Mouse (Mus musculus) spleen, adult 2 months (tissue): Measurements from ENCODE around the gene Gm21969. TPM values are rescaled to one million over a fixed set of nuclear protein-coding genes. Genes with fewer than 3 reads are reported as not detected.

ENCODE experiments used
- DNase-seq, 2 experiments: peaks; one replicate each; pipeline versions ENCODE4 v3.0.0 to v3.0.0-alpha.2; 2012 to 2021; ENCODE audit warnings: low spot score in 2 of 2, low read depth in 1 of 2
- H3K27ac ChIP-seq: fragments of 200-500 bp; 2 replicates; pipeline ENCODE4 v1.5.1; 2012; ENCODE audit warnings: low read length, inconsistent platforms; ENCODE audit not compliant: insufficient read depth
- H3K27me3 ChIP-seq: fragments of 200-500 bp; 2 replicates; pipeline ENCODE4 v1.6.1; 2012; ENCODE audit warnings: mild to moderate bottlenecking, moderate library complexity, low read length, inconsistent platforms; ENCODE audit not compliant: control insufficient read depth, insufficient read depth
- H3K36me3 ChIP-seq: fragments of 200-500 bp; 2 replicates; pipeline ENCODE4 v1.6.1; 2012; ENCODE audit warnings: mild to moderate bottlenecking, low read length, inconsistent platforms; ENCODE audit not compliant: control insufficient read depth, insufficient read depth
- H3K4me1 ChIP-seq: fragments of 200-500 bp; 2 replicates; pipeline ENCODE4 v1.6.1; 2011; ENCODE audit warnings: inconsistent platforms; ENCODE audit not compliant: control insufficient read depth, insufficient read depth, insufficient read length
- H3K4me3 ChIP-seq: fragments of 200-500 bp; 2 replicates; pipeline ENCODE4 v1.5.1; 2011; ENCODE audit warnings: mild to moderate bottlenecking, inconsistent platforms; ENCODE audit not compliant: insufficient read depth, insufficient read length; ENCODE audit errors: extremely low read depth
- CTCF ChIP-seq: fragments of 200-500 bp; IDR thresholded peaks from 2 replicates; pipeline ENCODE4 v1.5.1; 2011; ENCODE audit warnings: mild to moderate bottlenecking, inconsistent platforms; ENCODE audit not compliant: insufficient read depth, insufficient read length, insufficient replicate concordance; ENCODE audit errors: extremely low read depth
- POLR2A ChIP-seq: fragments of 200-500 bp; IDR thresholded peaks from 2 replicates; pipeline ENCODE4 v1.6.1; 2011; ENCODE audit warnings: low read depth, low read length, inconsistent platforms
- WGBS: fragments of 180-500 bp; shearing (Covaris S2); methylation state at CpG from one replicate; pipeline ENCODE4 v1.1.7; 2018; 5-methylcytosine and 5-hydroxymethylcytosine counted together
- polyA plus RNA-seq: library from polyadenylated mRNA; depleted of rRNA; stranded (reverse); fragments of >200 nt; gene quantifications from 2 replicates; pipeline ENCODE4 v1.2.3, GENCODE M21; 2012

The Gm21969 gene
- polyA plus RNA-seq, 1 experiment: 0.01 TPM

GRCm38 (mm10) chr4:139646916-139647315 lies 43.9 kb downstream of the Gm21969 start:
- DNase-seq: no peak
- TF ChIP-seq POLR2A: no peak
- no peak for TF ChIP-seq CTCF
- Histone ChIP-seq H3K27ac (no peak overlapping the region), H3K27me3 (no peaks in the 10 kb centered on the region), H3K4me1 (no peaks in the 10 kb centered on the region), H3K4me3 (no peak overlapping the region), H3K36me3 (peaks cover 10% of the 10 kb centered on the region)
- 91% methylated on average over 7 of the region's 7 CpGs for WGBS

- Histone ChIP-seq H3K4me1 (no peaks in the 10 kb centered on the region), H3K27me3 (no peaks in the 10 kb centered on the region), H3K27ac (no peak overlapping the region), H3K4me3 (no peak overlapping the region), H3K36me3 (peaks cover 7% of the 10 kb centered on the region)
- WGBS: 80% methylated on average over 15 of the region's 15 CpGs
- no peak for DNase-seq
- TF ChIP-seq CTCF: no peak
- no peak for TF ChIP-seq POLR2A
Observed at GRCm38 (mm10) chr4:139650086-139650743, 47.2 kb downstream of the Gm21969 start.

GRCm38 (mm10) chr4:139650907-139651306 lies 47.9 kb downstream of the Gm21969 start:
- Histone ChIP-seq H3K36me3 (peaks cover 7% of the 10 kb centered on the region), H3K4me3 (no peak overlapping the region), H3K27ac (no peak overlapping the region), H3K27me3 (no peaks in the 10 kb centered on the region), H3K4me1 (no peaks in the 10 kb centered on the region)
- 45% methylated on average over 11 of the region's 11 CpGs for WGBS
- DNase-seq: no peak
- TF ChIP-seq CTCF (no peak), POLR2A (no peak)

GRCm38 (mm10) chr4:139653238-139653637 lies 50.3 kb downstream of the Gm21969 start, which contains the start of gene Tas1r2:
TSS of gene Tas1r2 (plus strand) at chr4:139653538.
- H3K4me1 ChIP-seq: no peaks in the 10 kb centered on the region
- TF ChIP-seq CTCF (no peak), POLR2A (no peak)
- peaks cover 5% of the 10 kb centered on the region for H3K36me3 ChIP-seq
- H3K27me3 ChIP-seq: no peaks in the 10 kb centered on the region
- H3K27ac ChIP-seq: no peak within 1 kb of the TSS
- H3K4me3 ChIP-seq: no peak within 1 kb of the TSS
- no peak for DNase-seq
- WGBS: 85% methylated on average over 8 of the region's 8 CpGs

GRCm38 (mm10) chr4:139661897-139662296 lies 58.9 kb downstream of the Gm21969 start:
- no peaks in the 10 kb centered on the region for H3K27me3 ChIP-seq
- no peak overlapping the region for H3K27ac ChIP-seq
- TF ChIP-seq CTCF (no peak), POLR2A (no peak)
- H3K4me3 ChIP-seq: no peak overlapping the region
- DNase-seq: no peak
- no peaks in the 10 kb centered on the region for H3K4me1 ChIP-seq
- WGBS: 89% methylated on average over 14 of the region's 14 CpGs
- H3K36me3 ChIP-seq: no peaks in the 10 kb centered on the region

- WGBS: 95% methylated on average over 6 of the region's 6 CpGs
Observed at GRCm38 (mm10) chr4:139667632-139668031, 64.6 kb downstream of the Gm21969 start.

GRCm38 (mm10) chr4:139669847-139670246 lies 66.9 kb downstream of the Gm21969 start:
- WGBS: 11% methylated on average over 6 of the region's 6 CpGs
- peak; percentile 97 for TF ChIP-seq CTCF
- TF ChIP-seq POLR2A: no peak
- Histone ChIP-seq H3K27me3 (no peaks in the 10 kb centered on the region), H3K27ac (no peak overlapping the region), H3K4me3 (no peak overlapping the region), H3K36me3 (no peaks in the 10 kb centered on the region), H3K4me1 (no peaks in the 10 kb centered on the region)
- DNase-seq: peak; percentile 4 to 41

More at GRCm38 (mm10) chr4:139667632-139668031, 64.6 kb downstream of the Gm21969 start:
- TF ChIP-seq CTCF (no peak), POLR2A (no peak)
- DNase-seq: no peak
- no peaks in the 10 kb centered on the region for H3K4me1 ChIP-seq
- no peak overlapping the region for H3K27ac ChIP-seq
- no peaks in the 10 kb centered on the region for H3K36me3 ChIP-seq
- H3K27me3 ChIP-seq: no peaks in the 10 kb centered on the region
- H3K4me3 ChIP-seq: no peak overlapping the region
